Mouse (Mus musculus) midbrain, embryonic 11.5 days (tissue): ENCODE measurements around the gene Dctn3. TPM values are rescaled to one million over a fixed set of nuclear protein-coding genes. Genes with fewer than 3 reads are reported as not detected.

Source experiments
- ATAC-seq: fragments of 200-750 bp; cut with Nextera tagmentation; 2 replicates; pipeline ENCODE4 v1.8.0; 2017; ENCODE audit warnings: moderate TSS enrichment, moderate library complexity; ENCODE audit not compliant: low FRiP score
- DNase-seq: peaks from one replicate; pipeline ENCODE4 v3.0.0; 2015; ENCODE audit warnings: low spot score; ENCODE audit errors: missing footprints
- H3K27ac ChIP-seq: fragments of 300-500 bp; sonication (generic); 2 replicates; pipeline ENCODE4 v1.5.1; 2014; ENCODE audit warnings: low read depth, low read length
- H3K27me3 ChIP-seq: fragments of 300-500 bp; sonication (generic); 2 replicates; pipeline ENCODE4 v1.6.1; 2014; ENCODE audit warnings: mild to moderate bottlenecking, low read length, moderate library complexity, mixed read lengths; ENCODE audit not compliant: control insufficient read depth, insufficient read depth
- H3K36me3 ChIP-seq: fragments of 300-500 bp; sonication (generic); 2 replicates; pipeline ENCODE4 v1.6.1; 2014; ENCODE audit warnings: mild to moderate bottlenecking, low read length, moderate library complexity, mixed read lengths; ENCODE audit not compliant: control insufficient read depth, insufficient read depth
- H3K4me1 ChIP-seq: fragments of 300-500 bp; sonication (generic); 2 replicates; pipeline ENCODE4 v1.6.1; 2014; ENCODE audit warnings: low read length; ENCODE audit not compliant: control insufficient read depth, insufficient read depth
- H3K4me2 ChIP-seq: fragments of 300-500 bp; sonication (generic); 2 replicates; pipeline ENCODE4 v1.6.1; 2014; ENCODE audit warnings: mild to moderate bottlenecking, moderate library complexity
- H3K4me3 ChIP-seq: fragments of 300-500 bp; sonication (generic); 2 replicates; pipeline ENCODE4 v1.5.1; 2014; ENCODE audit warnings: low read depth, low read length
- H3K9ac ChIP-seq: fragments of 300-500 bp; sonication (generic); 2 replicates; pipeline ENCODE4 v1.6.1; 2014; ENCODE audit warnings: low read length
- H3K9me3 ChIP-seq: fragments of 300-500 bp; sonication (generic); 2 replicates; pipeline ENCODE4 v1.6.1; 2016; ENCODE audit warnings: low read length; ENCODE audit not compliant: control insufficient read depth
- whole genome bisulfite sequencing: fragments of 180-500 bp; shearing (Covaris S2); extraction: QIAGEN DNeasy Blood & Tissue Kit; methylation state at CpG from one replicate; pipeline ENCODE4 v1.1.7; 2014; 5-methylcytosine and 5-hydroxymethylcytosine counted together
- polyA plus RNA-seq: library from polyadenylated mRNA; unstranded; fragments of >200 nt; fragmentation: Nextera tagmentation; extraction: Ambion mirVana; gene quantifications from 2 replicates; pipeline ENCODE4 v1.2.1, GENCODE M21; 2014

The Dctn3 gene
- polyA plus RNA-seq, 1 experiment from 2014 or later, result 155 TPM

GRCm38 (mm10) chr4:41741158-41741560, 18.2 kb upstream of the Dctn3 start:
- H3K9me3 ChIP-seq, result no peaks in the 10 kb centered on the region; the same call in 1 of the 2 replicates
- H3K27me3 ChIP-seq, result no peaks in the 10 kb centered on the region
- peak overlapping the region; percentile 44; the same call in 1 of the 2 replicates for H3K27ac ChIP-seq
- H3K4me3 ChIP-seq, result peak overlapping the region; percentile 79
- ATAC-seq (peak; percentile 97), DNase-seq (peak; percentile 99)
- peak overlapping the region; percentile 82 for H3K9ac ChIP-seq
- peaks cover 12% of the 10 kb centered on the region for H3K4me1 ChIP-seq
- H3K4me2 ChIP-seq, result peak overlapping the region; percentile 94
- peaks cover 6% of the 10 kb centered on the region; the same call in 1 of the 2 replicates for H3K36me3 ChIP-seq
- WGBS, result under 1% methylated on average over 27 of the region's 27 CpGs

- no peak for DNase-seq
- H3K27ac ChIP-seq, result peak overlapping the region; percentile 44; the same call in 1 of the 2 replicates
- under 1% methylated on average over 48 of the region's 48 CpGs for WGBS
- H3K4me3 ChIP-seq, result peak overlapping the region; percentile 79
- H3K9ac ChIP-seq, result peak overlapping the region; percentile 82
- peaks cover 2% of the 10 kb centered on the region; the same call in 1 of the 2 replicates for H3K27me3 ChIP-seq
- no peaks in the 10 kb centered on the region; the same call in 1 of the 2 replicates for H3K9me3 ChIP-seq
- H3K4me2 ChIP-seq, result peak overlapping the region; percentile 94
- peak; percentile 81 for ATAC-seq
- H3K4me1 ChIP-seq, result peaks cover 12% of the 10 kb centered on the region
- H3K36me3 ChIP-seq, result peaks cover 7% of the 10 kb centered on the region; the same call in 1 of the 2 replicates
These were observed 17.6 kb upstream of the Dctn3 start for GRCm38 (mm10) chr4:41740380-41741157.

GRCm38 (mm10) chr4:41739260-41739659, 16.3 kb upstream of the Dctn3 start:
- Histone ChIP-seq H3K36me3 (peaks cover 8% of the 10 kb centered on the region; the same call in 1 of the 2 replicates), H3K9me3 (no peaks in the 10 kb centered on the region), H3K4me2 (no peak overlapping the region), H3K4me3 (no peak overlapping the region), H3K4me1 (peaks cover 12% of the 10 kb centered on the region), H3K27me3 (peaks cover 2% of the 10 kb centered on the region; the same call in 1 of the 2 replicates), H3K9ac (no peak overlapping the region), H3K27ac (no peak overlapping the region)
- DNase-seq (no peak), ATAC-seq (no peak)
- 92% methylated on average over 13 of the region's 13 CpGs for WGBS

GRCm38 (mm10) chr4:41738256-41738603, 15.3 kb upstream of the Dctn3 start:
- DNase-seq (no peak), ATAC-seq (no peak)
- Histone ChIP-seq H3K27ac (no peak overlapping the region), H3K9me3 (no peaks in the 10 kb centered on the region), H3K4me2 (no peak overlapping the region), H3K27me3 (peaks cover 3% of the 10 kb centered on the region), H3K9ac (no peak overlapping the region), H3K36me3 (peaks cover 8% of the 10 kb centered on the region; the same call in 1 of the 2 replicates), H3K4me3 (no peak overlapping the region), H3K4me1 (peaks cover 12% of the 10 kb centered on the region)
- 63% methylated on average over 1 of the region's 1 CpGs for WGBS

GRCm38 (mm10) chr4:41737602-41738255, 14.8 kb upstream of the Dctn3 start:
- Histone ChIP-seq H3K9ac (no peak overlapping the region), H3K4me1 (peaks cover 12% of the 10 kb centered on the region), H3K27ac (no peak overlapping the region), H3K27me3 (peaks cover 8% of the 10 kb centered on the region), H3K4me3 (no peak overlapping the region), H3K4me2 (no peak overlapping the region), H3K9me3 (no peaks in the 10 kb centered on the region), H3K36me3 (peaks cover 8% of the 10 kb centered on the region; the same call in 1 of the 2 replicates)
- 52% methylated on average over 8 of the region's 8 CpGs for WGBS
- DNase-seq (peak; percentile 94), ATAC-seq (peak; percentile 47)

- 2% methylated on average over 49 of the region's 50 CpGs for WGBS
- peak within 1 kb of the TSS; percentile 45 for H3K4me2 ChIP-seq
- H3K27me3 ChIP-seq, result peaks cover 64% of the 10 kb centered on the region
- H3K4me1 ChIP-seq, result no peaks in the 10 kb centered on the region
- H3K27ac ChIP-seq, result no peak within 1 kb of the TSS
- DNase-seq (peak; percentile 93), ATAC-seq (no peak)
- no peaks in the 10 kb centered on the region for H3K9me3 ChIP-seq
- 0 out of 2 replicates have a peak, but pooled peaks cover 2% of the 10 kb centered on the region for H3K36me3 ChIP-seq
- H3K9ac ChIP-seq, result no peak within 1 kb of the TSS
- H3K4me3 ChIP-seq, result peak within 1 kb of the TSS; percentile 24
These were observed 8.2 kb upstream of the Dctn3 start, which contains the start of gene Arid3c for GRCm38 (mm10) chr4:41731052-41731765. TSS of gene Arid3c (minus strand) at chr4:41731142.

GRCm38 (mm10) chr4:41726826-41727621, 4.1 kb upstream of the Dctn3 start:
- no peak for ATAC-seq
- peaks cover 78% of the 10 kb centered on the region for H3K27me3 ChIP-seq
- H3K4me1 ChIP-seq, result peaks cover 10% of the 10 kb centered on the region
- H3K27ac ChIP-seq, result no peak overlapping the region
- H3K9ac ChIP-seq, result no peak overlapping the region
- H3K4me2 ChIP-seq, result peak overlapping the region; percentile 18; the same call in 1 of the 2 replicates
- no peak overlapping the region for H3K4me3 ChIP-seq
- H3K36me3 ChIP-seq, result no peaks in the 10 kb centered on the region
- no peak for DNase-seq
- 13% methylated on average over 20 of the region's 20 CpGs for WGBS
- H3K9me3 ChIP-seq, result no peaks in the 10 kb centered on the region

- Histone ChIP-seq H3K36me3 (peaks cover 11% of the 10 kb centered on the region; the same call in 1 of the 2 replicates), H3K27ac (no peak overlapping the region), H3K4me2 (no peak overlapping the region), H3K4me3 (no peak overlapping the region), H3K9me3 (no peaks in the 10 kb centered on the region), H3K9ac (no peak overlapping the region), H3K4me1 (peaks cover 19% of the 10 kb centered on the region), H3K27me3 (no peaks in the 10 kb centered on the region)
- 75% methylated on average over 6 of the region's 6 CpGs for WGBS
- ATAC-seq (no peak), DNase-seq (peak; percentile 77)
These were observed 6.1 kb downstream of the Dctn3 start for GRCm38 (mm10) chr4:41716834-41717233.
